Mouse (Mus musculus) testis, adult 2 months (tissue): ENCODE measurements around the gene Oca2.

Experiments used
- CTCF ChIP-seq: fragments of 200-500 bp; IDR thresholded peaks from 2 replicates; pipeline ENCODE4 v1.5.1; 2012; ENCODE audit warnings: low read depth, mild to moderate bottlenecking, inconsistent platforms, low read length, moderate library complexity; ENCODE audit not compliant: control insufficient read depth, insufficient read depth, insufficient replicate concordance
- POLR2A ChIP-seq: fragments of 200-500 bp; IDR thresholded peaks from 2 replicates; pipeline ENCODE4 v1.6.1; 2012; ENCODE audit warnings: low read depth, mild to moderate bottlenecking, inconsistent platforms, low read length, moderate library complexity; ENCODE audit not compliant: control insufficient read depth

DNA sequence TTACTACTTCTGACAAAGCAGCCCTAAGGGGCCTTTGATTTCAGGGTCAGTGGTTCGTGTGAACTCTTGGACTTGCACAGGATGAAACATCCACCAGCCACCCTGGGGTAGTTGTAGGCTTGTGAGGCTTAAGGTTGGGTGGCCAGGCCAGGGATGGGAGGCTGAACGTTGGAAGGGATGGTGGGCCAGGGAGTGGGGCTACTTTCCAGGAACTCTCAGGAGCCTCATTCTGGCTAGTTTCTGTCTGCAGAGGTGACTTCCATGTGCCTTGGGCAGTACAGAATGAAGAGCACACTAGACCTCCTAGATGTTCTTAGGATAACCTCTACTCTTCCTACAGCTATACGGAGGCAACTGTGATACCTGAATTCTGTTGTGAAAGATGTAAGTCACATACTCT lies 2.9 kb upstream of the Oca2 start:
- TF ChIP-seq POLR2A (no peak), CTCF (no peak)
